Mouse (Mus musculus) cortical plate, adult 2 months (tissue): ENCODE data around the gene Gm49320.

Experiments
- CTCF ChIP-seq: fragments of 200-500 bp; IDR thresholded peaks from 2 replicates; pipeline ENCODE4 v1.5.1; 2011; ENCODE audit warnings: mild to moderate bottlenecking, control low read depth, low read length; ENCODE audit not compliant: insufficient read depth; ENCODE audit errors: extremely low read depth
- POLR2A ChIP-seq: fragments of 200-500 bp; IDR thresholded peaks from 2 replicates; pipeline ENCODE4 v1.6.1; 2011; ENCODE audit warnings: mild to moderate bottlenecking, low read length, control low read depth; ENCODE audit not compliant: insufficient read depth; ENCODE audit errors: extremely low read depth

GRCm38 (mm10) chr8:4201321-4201720 is 37.3 kb upstream of the Gm49320 start:
- TF ChIP-seq CTCF (no peak), POLR2A (no peak)
